Mouse (Mus musculus): ENCODE results near the gene Otx2. TPM values are rescaled to one million over a fixed set of nuclear protein-coding genes. Genes with fewer than 3 reads are reported as not detected.
"Not testable (repeated sequence)": the region's sequence is repeated elsewhere in the genome, so short reads cannot be mapped to it uniquely, and the experiment has no call there.

Gene Otx2
- polyA plus RNA-seq, 1 experiment, result not detected

DNA sequence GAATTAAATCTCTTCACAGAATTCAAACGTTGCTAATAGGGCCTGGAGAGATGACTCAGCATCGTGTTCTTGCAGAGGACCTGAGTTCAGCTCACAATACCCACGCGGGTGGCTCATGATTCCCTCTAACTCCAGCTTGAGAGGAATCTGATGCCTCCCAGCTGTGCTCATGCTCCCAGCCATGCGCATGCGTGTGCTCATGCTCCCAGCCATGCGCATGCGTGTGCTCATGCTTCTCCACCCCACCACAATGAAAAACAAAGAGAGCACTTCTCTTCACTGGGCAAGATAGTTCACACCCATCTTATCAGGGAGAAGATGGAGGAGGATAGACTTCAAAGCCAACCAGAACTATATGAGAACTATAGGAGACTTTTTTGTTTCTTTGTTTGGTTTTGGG, 41.3 kb downstream of the Otx2 start:
- Histone ChIP-seq H3K4me1 (ENCODE audit: control insufficient read depth, insufficient read depth, insufficient read length, low read length) (no peaks in the 10 kb centered on the region), H3K4me3 (ENCODE audit: low read depth, low read length) (no peak overlapping the region), H3K36me3 (ENCODE audit: control insufficient read depth, insufficient read depth, low read length) (no peaks in the 10 kb centered on the region), H3K27me3 (ENCODE audit: control insufficient read depth, insufficient read depth, low read length) (no peaks in the 10 kb centered on the region), H3K27ac (ENCODE audit: insufficient read depth, low read depth, low read length) (no peak overlapping the region)
- TF ChIP-seq POLR2A (IDR thresholded peaks at IDR 0.05; ENCODE audit: low read depth, low read length) (no peak), CTCF (IDR thresholded peaks at IDR 0.05; ENCODE audit: extremely low read depth, insufficient read length, insufficient replicate concordance, low read depth, low read length) (no peak)
- WGBS, result 79% methylated on average over 8 of the region's 8 CpGs

DNA sequence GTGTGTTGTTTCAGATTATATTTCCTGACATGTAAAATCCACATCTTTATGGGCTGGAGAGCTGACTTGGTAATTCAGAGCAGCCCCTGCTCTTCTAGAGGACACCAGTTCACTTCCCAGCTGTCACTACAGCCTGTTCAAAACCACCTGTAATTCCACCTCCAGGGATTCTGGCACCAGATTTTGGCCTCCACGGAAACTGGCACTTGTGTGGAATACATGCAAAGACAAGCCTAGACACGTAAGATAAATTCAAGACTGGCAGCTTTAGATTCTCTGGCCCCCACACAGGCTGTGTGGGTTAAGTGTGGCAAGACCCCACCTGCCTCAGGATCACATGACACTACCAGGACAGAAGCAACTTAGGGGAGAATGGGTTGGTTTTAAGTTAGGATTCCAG, 42.1 kb downstream of the Otx2 start:
- no peak overlapping the region for H3K4me3 ChIP-seq (ENCODE audit: low read depth, low read length)
- TF ChIP-seq POLR2A (IDR thresholded peaks at IDR 0.05; ENCODE audit: low read depth, low read length) (no peak), CTCF (IDR thresholded peaks at IDR 0.05; ENCODE audit: extremely low read depth, insufficient read length, insufficient replicate concordance, low read depth, low read length) (no peak)
- H3K36me3 ChIP-seq (ENCODE audit: control insufficient read depth, insufficient read depth, low read length), result no peaks in the 10 kb centered on the region
- WGBS, result 82% methylated on average over 2 of the region's 2 CpGs
- no peaks in the 10 kb centered on the region for H3K27me3 ChIP-seq (ENCODE audit: control insufficient read depth, insufficient read depth, low read length)
- H3K27ac ChIP-seq (ENCODE audit: insufficient read depth, low read depth, low read length), result no peak overlapping the region
- no peaks in the 10 kb centered on the region for H3K4me1 ChIP-seq (ENCODE audit: control insufficient read depth, insufficient read depth, insufficient read length, low read length)

DNA sequence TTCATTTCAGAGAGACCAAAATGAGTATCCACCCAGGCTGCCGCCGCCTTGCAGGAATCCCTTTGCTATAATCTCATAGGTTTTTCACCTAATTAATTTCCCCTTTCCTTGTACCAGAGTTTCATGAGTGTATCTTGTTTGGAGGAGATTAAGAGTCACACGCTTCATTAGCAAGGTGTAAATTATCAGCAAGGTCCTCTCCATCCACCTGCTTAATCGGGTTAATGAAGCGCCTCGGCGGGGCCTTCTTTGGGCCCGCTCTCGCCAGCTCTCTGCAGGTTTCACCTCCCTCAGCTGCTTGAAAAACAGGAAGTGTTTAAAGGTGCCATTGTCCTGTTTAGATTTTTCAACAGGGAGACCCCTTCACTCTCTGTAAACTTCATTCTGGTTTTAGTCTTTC, 44.2 kb downstream of the Otx2 start:
- 81% methylated on average over 9 of the region's 9 CpGs for WGBS
- TF ChIP-seq POLR2A (IDR thresholded peaks at IDR 0.05; ENCODE audit: low read depth, low read length) (no peak), CTCF (IDR thresholded peaks at IDR 0.05; ENCODE audit: extremely low read depth, insufficient read length, insufficient replicate concordance, low read depth, low read length) (no peak)
- no peaks in the 10 kb centered on the region for H3K27me3 ChIP-seq (ENCODE audit: control insufficient read depth, insufficient read depth, low read length)
- H3K4me3 ChIP-seq (ENCODE audit: low read depth, low read length), result no peak overlapping the region
- no peaks in the 10 kb centered on the region for H3K4me1 ChIP-seq (ENCODE audit: control insufficient read depth, insufficient read depth, insufficient read length, low read length)
- H3K36me3 ChIP-seq (ENCODE audit: control insufficient read depth, insufficient read depth, low read length), result no peaks in the 10 kb centered on the region
- H3K27ac ChIP-seq (ENCODE audit: insufficient read depth, low read depth, low read length), result no peak overlapping the region

DNA sequence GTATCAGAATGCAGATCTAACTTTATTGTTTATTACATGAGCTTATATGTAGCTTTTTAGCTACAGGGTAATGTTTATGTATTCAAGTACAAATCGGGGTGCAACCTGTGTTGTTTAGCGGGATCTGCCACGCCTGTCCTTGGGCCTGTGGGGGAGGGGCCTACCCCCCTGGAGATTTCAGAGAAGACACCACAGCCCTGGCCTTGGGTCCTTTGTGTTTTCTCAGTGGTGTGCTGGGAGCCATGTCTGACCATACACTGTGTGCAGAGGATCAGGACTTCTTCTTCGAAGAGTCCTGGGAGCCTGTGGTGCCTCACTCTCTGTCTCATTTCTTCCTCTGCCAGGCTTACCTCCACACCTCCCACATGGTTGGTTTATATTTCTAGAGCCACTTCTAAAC, 47.3 kb downstream of the Otx2 start:
- no peaks in the 10 kb centered on the region for H3K36me3 ChIP-seq (ENCODE audit: control insufficient read depth, insufficient read depth, low read length)

DNA sequence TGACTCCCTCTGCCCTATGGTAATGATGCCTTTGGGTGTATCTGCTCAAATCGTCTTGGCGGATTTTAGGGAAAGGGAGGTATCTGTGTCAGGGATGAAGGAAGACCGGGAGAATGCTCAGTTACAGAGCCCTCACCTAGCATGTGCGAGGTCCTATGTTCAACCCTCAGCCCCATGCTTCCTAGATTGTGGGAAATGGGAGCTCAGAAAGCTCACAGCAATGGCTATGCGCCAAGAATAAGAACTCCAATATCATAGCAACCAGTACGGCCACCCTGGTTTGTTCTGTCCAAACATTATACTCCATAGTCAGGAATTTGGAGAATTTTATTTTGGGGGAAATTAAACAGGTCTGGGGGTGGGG, 48.3 kb downstream of the Otx2 start:
- Histone ChIP-seq H3K36me3 (ENCODE audit: control insufficient read depth, insufficient read depth, low read length) (no peaks in the 10 kb centered on the region), H3K4me1 (ENCODE audit: control insufficient read depth, insufficient read depth, insufficient read length, low read length) (no peaks in the 10 kb centered on the region), H3K27ac (ENCODE audit: insufficient read depth, low read depth, low read length) (no peak overlapping the region), H3K4me3 (ENCODE audit: low read depth, low read length) (no peak overlapping the region), H3K27me3 (ENCODE audit: control insufficient read depth, insufficient read depth, low read length) (no peaks in the 10 kb centered on the region)
- WGBS, result 73% methylated on average over 6 of the region's 6 CpGs
- TF ChIP-seq POLR2A (IDR thresholded peaks at IDR 0.05; ENCODE audit: low read depth, low read length) (no peak), CTCF (IDR thresholded peaks at IDR 0.05; ENCODE audit: extremely low read depth, insufficient read length, insufficient replicate concordance, low read depth, low read length) (no peak)

More for the DNA sequence above, 47.3 kb downstream of the Otx2 start:
- Histone ChIP-seq H3K4me1 (ENCODE audit: control insufficient read depth, insufficient read depth, insufficient read length, low read length) (no peaks in the 10 kb centered on the region), H3K27ac (ENCODE audit: insufficient read depth, low read depth, low read length) (no peak overlapping the region), H3K27me3 (ENCODE audit: control insufficient read depth, insufficient read depth, low read length) (no peaks in the 10 kb centered on the region), H3K4me3 (ENCODE audit: low read depth, low read length) (no peak overlapping the region)
- TF ChIP-seq CTCF (IDR thresholded peaks at IDR 0.05; ENCODE audit: extremely low read depth, insufficient read length, insufficient replicate concordance, low read depth, low read length) (no peak), POLR2A (IDR thresholded peaks at IDR 0.05; ENCODE audit: low read depth, low read length) (no peak)
- WGBS, result 63% methylated on average over 4 of the region's 4 CpGs

DNA sequence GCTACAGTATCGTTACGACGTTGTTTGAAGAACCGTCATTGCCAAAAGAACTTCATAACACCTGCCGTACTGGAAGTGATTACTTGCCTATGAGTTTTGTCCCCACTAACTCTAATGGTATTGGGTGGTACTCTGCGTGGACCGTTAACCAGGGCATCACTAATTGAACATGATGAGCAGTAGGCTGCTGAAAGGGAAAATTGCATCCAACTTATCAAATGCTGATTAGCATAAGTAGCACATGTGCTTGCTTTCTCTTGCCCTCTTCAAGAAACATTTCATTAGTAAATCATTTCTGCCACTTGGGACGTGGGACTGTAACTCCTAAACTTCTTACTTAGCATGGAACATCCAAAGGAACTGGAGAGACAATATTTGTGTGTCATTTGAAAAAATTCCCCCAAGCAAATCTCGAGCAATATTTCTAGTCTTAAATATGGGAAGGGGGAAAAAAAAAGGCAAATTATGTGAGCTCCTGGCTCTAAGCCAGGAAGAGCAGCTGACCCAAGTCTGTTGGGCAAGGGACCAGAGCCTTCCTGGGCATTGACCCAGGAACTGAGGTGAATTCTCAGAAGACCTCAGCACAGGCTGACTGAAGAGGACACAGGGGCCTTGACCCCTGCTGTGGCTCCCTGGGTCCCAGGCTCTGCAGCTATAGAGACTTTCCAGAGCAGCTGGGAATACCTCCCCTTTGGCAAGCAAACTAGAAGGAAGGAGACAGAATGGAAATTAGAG, 48.9 kb downstream of the Otx2 start:
- H3K4me3 ChIP-seq (ENCODE audit: low read depth, low read length), result no peak overlapping the region
- H3K36me3 ChIP-seq (ENCODE audit: control insufficient read depth, insufficient read depth, low read length), result no peaks in the 10 kb centered on the region
- WGBS, result 78% methylated on average over 9 of the region's 9 CpGs
- no peak for TF ChIP-seq CTCF (IDR thresholded peaks at IDR 0.05; ENCODE audit: extremely low read depth, insufficient read length, insufficient replicate concordance, low read depth, low read length)
- TF ChIP-seq POLR2A (IDR thresholded peaks at IDR 0.05; ENCODE audit: low read depth, low read length), result no peak
- H3K4me1 ChIP-seq (ENCODE audit: control insufficient read depth, insufficient read depth, insufficient read length, low read length), result no peaks in the 10 kb centered on the region
- H3K27me3 ChIP-seq (ENCODE audit: control insufficient read depth, insufficient read depth, low read length), result no peaks in the 10 kb centered on the region
- H3K27ac ChIP-seq (ENCODE audit: insufficient read depth, low read depth, low read length), result no peak overlapping the region

DNA sequence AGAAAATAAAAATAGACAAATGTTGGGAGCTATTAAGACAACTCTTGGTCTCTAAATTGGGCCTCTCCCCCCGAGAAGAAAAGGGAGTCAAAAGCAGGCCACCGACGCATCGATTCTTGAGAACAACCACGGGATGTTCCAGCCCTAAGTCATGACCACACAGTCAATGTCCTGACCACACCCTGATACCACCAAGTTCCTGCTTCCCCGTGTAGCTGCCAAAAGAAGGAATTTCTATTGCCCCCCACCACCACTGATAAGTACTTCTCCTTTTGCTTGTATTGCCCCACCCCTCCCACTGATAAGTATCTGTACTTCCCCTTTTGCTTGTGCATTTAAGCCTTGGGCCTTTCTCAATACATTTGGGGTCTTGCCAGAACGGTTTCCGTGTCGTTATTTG, 50.9 kb downstream of the Otx2 start:
- WGBS, result 74% methylated on average over 9 of the region's 9 CpGs
- not testable (repeated sequence) for H3K36me3 ChIP-seq (ENCODE audit: control insufficient read depth, insufficient read depth, low read length); H3K4me1 ChIP-seq (ENCODE audit: control insufficient read depth, insufficient read depth, insufficient read length, low read length); H3K27me3 ChIP-seq (ENCODE audit: control insufficient read depth, insufficient read depth, low read length); H3K4me3 ChIP-seq (ENCODE audit: low read depth, low read length); H3K27ac ChIP-seq (ENCODE audit: insufficient read depth, low read depth, low read length)

Measured in small intestine, adult 2 months (tissue).